Comparison of ENCODE assay signal across 8 mouse cellular contexts in genomic region chr7:68264028-68264453, GRCm38 (mm10). TPM values are rescaled to one million over a fixed set of nuclear protein-coding genes. Genes with fewer than 3 reads are reported as not detected.
DNase-seq lines count a peak whose midpoint lies in the region; ATAC-seq lines count a peak whose summit lies in the region.

Gene Pgpep1l, minus strand, starts transcription at chr7:68264233.

- peak within 1 kb of the TSS; percentile 69 for H3K4me2 ChIP-seq in embryonic facial prominence, embryonic 15.5 days (replicated peaks)
- H3K4me2 ChIP-seq in heart, embryonic 14.5 days (ENCODE audit: low read length) = peak within 1 kb of the TSS; percentile 67
- H3K4me2 ChIP-seq in kidney, embryonic 16.5 days (replicated peaks; ENCODE audit: low read depth, low read length) = peak within 1 kb of the TSS; percentile 77
- peak within 1 kb of the TSS; percentile 55 for H3K4me2 ChIP-seq in lung, embryonic 16.5 days (ENCODE audit: low read depth, low read length)

- H3K27me3 ChIP-seq in embryonic facial prominence, embryonic 15.5 days = no peaks in the 10 kb centered on the region; the same call in 1 of the 2 replicates
- H3K27me3 ChIP-seq in heart, embryonic 14.5 days (ENCODE audit: control insufficient read depth, insufficient read depth, low read length) = no peaks in the 10 kb centered on the region
- H3K27me3 ChIP-seq in kidney, embryonic 16.5 days (ENCODE audit: insufficient read depth, low read length) = 0 out of 2 replicates have a peak, but pooled peaks cover 4% of the 10 kb centered on the region
- H3K27me3 ChIP-seq in lung, embryonic 16.5 days (ENCODE audit: control insufficient read depth, insufficient read depth, low read depth, low read length) = no peaks in the 10 kb centered on the region

- ATAC-seq in embryonic facial prominence, embryonic 15.5 days (ENCODE audit: insufficient number of reproducible peaks, low FRiP score, low TSS enrichment, low read depth) = peak; percentile 55; the same call in 1 of the 2 replicates
- ATAC-seq in heart, embryonic 14.5 days (ENCODE audit: insufficient number of reproducible peaks, insufficient read depth, low FRiP score, low read depth) = peak; percentile 52; the same call in 1 of the 2 replicates
- ATAC-seq in kidney, embryonic 16.5 days (ENCODE audit: low FRiP score, low TSS enrichment) = peak; percentile 62
- peak; percentile 59 for ATAC-seq in lung, embryonic 16.5 days (ENCODE audit: low read depth)
- ATAC-seq in megakaryocyte-erythroid progenitor cell, adult 5-6 weeks (replicated peaks; ENCODE audit: low FRiP score, low TSS enrichment, poor library complexity, severe bottlenecking) = no peak

- peaks cover 22% of the 10 kb centered on the region for H3K4me1 ChIP-seq in embryonic facial prominence, embryonic 15.5 days
- peaks cover 14 to 21% of the 10 kb centered on the region in 2 experiments for H3K4me1 ChIP-seq in heart, embryonic 14.5 days (ENCODE audit: control insufficient read depth in 2 of 2, insufficient read depth in 2 of 2, low read length in 2 of 2)
- peaks cover 44% of the 10 kb centered on the region for H3K4me1 ChIP-seq in kidney, embryonic 16.5 days (ENCODE audit: insufficient read depth, low read length)
- peaks cover 14% of the 10 kb centered on the region for H3K4me1 ChIP-seq in lung, embryonic 16.5 days (replicated peaks; ENCODE audit: control insufficient read depth, insufficient read depth, low read length)

- no peaks in the 10 kb centered on the region for H3K9me3 ChIP-seq in embryonic facial prominence, embryonic 15.5 days (replicated peaks)
- H3K9me3 ChIP-seq in heart, embryonic 14.5 days (ENCODE audit: control insufficient read depth, low read length) = 0 out of 2 replicates have a peak, but pooled peaks cover 6% of the 10 kb centered on the region
- H3K9me3 ChIP-seq in kidney, embryonic 16.5 days (ENCODE audit: low read length) = no peaks in the 10 kb centered on the region
- 0 out of 2 replicates have a peak, but pooled peaks cover 3% of the 10 kb centered on the region for H3K9me3 ChIP-seq in lung, embryonic 16.5 days (ENCODE audit: control insufficient read depth, low read length)

- H3K9ac ChIP-seq in embryonic facial prominence, embryonic 15.5 days = no peak within 1 kb of the TSS
- H3K9ac ChIP-seq in heart, embryonic 14.5 days (ENCODE audit: low read length) = peak within 1 kb of the TSS; percentile 55
- peak within 1 kb of the TSS; percentile 39 for H3K9ac ChIP-seq in kidney, embryonic 16.5 days (replicated peaks; ENCODE audit: low read length)
- H3K9ac ChIP-seq in lung, embryonic 16.5 days (ENCODE audit: low read length) = peak within 1 kb of the TSS; percentile 13

- H3K36me3 ChIP-seq in embryonic facial prominence, embryonic 15.5 days = no peaks in the 10 kb centered on the region
- H3K36me3 ChIP-seq in heart, embryonic 14.5 days (ENCODE audit: control insufficient read depth, insufficient read depth, low read length) = no peaks in the 10 kb centered on the region
- no peaks in the 10 kb centered on the region for H3K36me3 ChIP-seq in kidney, embryonic 16.5 days (ENCODE audit: insufficient read depth, low read length)
- H3K36me3 ChIP-seq in lung, embryonic 16.5 days (ENCODE audit: control insufficient read depth, insufficient read depth, low read length) = no peaks in the 10 kb centered on the region

- H3K4me3 ChIP-seq in embryonic facial prominence, embryonic 15.5 days (replicated peaks) = peak within 1 kb of the TSS; percentile 34
- H3K4me3 ChIP-seq in heart, embryonic 14.5 days (ENCODE audit: control insufficient read depth in 1 of 2, insufficient read depth in 1 of 2, low read depth in 1 of 2, low read length in 2 of 2) = peak within 1 kb of the TSS; percentile 41 to 45
- peak within 1 kb of the TSS; percentile 45 for H3K4me3 ChIP-seq in kidney, embryonic 16.5 days (ENCODE audit: low read length)
- H3K4me3 ChIP-seq in lung, embryonic 16.5 days (ENCODE audit: low read length) = peak within 1 kb of the TSS; percentile 38

- 5% methylated on average over 25 of the region's 25 CpGs for WGBS in embryonic facial prominence, embryonic 15.5 days
- 3% methylated on average over 25 of the region's 25 CpGs for WGBS in heart, embryonic 14.5 days
- WGBS in kidney, embryonic 16.5 days = 5% methylated on average over 25 of the region's 25 CpGs
- WGBS in lung, embryonic 16.5 days = 5% methylated on average over 25 of the region's 25 CpGs

- peak; percentile 11 for DNase-seq in urinary bladder, postnatal 25 days (ENCODE audit: low spot score)
- DNase-seq in urinary bladder, adult 2 months (ENCODE audit: low spot score) = no peak
- peak; percentile 71 for DNase-seq in retina, postnatal 1 day

- H3K27ac ChIP-seq in embryonic facial prominence, embryonic 15.5 days (replicated peaks) = peak within 1 kb of the TSS; percentile 58; the same call in 1 of the 2 replicates
- H3K27ac ChIP-seq in heart, embryonic 14.5 days (replicated peaks in 1 of 2; ENCODE audit: control insufficient read depth in 1 of 2, insufficient read depth in 1 of 2, low read depth in 2 of 2, low read length in 2 of 2) = peak within 1 kb of the TSS in 1 of 2 experiments; percentile 20; a peak in 1 of 4 replicates
- H3K27ac ChIP-seq in kidney, embryonic 16.5 days (ENCODE audit: low read length) = peak within 1 kb of the TSS; percentile 40
- no peak within 1 kb of the TSS for H3K27ac ChIP-seq in lung, embryonic 16.5 days (ENCODE audit: low read length)

RNA-seq across cellular contexts. Expression of gene Pgpep1l, which starts in this region (rescaled TPM):
- 2.2 and 2.6 TPM in 2 replicates for polyA plus RNA-seq in urinary bladder, adult 2 months (2012; rRNA removed)
- not detected in 2 replicates for polyA plus RNA-seq in embryonic facial prominence, embryonic 15.5 days (2015; fragmentation: Nextera tagmentation; extraction: Ambion mirVana)
- 0.42 TPM in 2 replicates for polyA plus RNA-seq in heart, embryonic 14.5 days (2014; fragmentation: Nextera tagmentation; extraction: Ambion mirVana)
- polyA plus RNA-seq in kidney, embryonic 16.5 days (2015; fragmentation: Nextera tagmentation; extraction: Ambion mirVana) = not detected in 2 replicates
- polyA plus RNA-seq in lung, embryonic 16.5 days (2015; fragmentation: Nextera tagmentation; extraction: Ambion mirVana) = not detected in 2 replicates
- total RNA-seq in megakaryocyte-erythroid progenitor cell, adult 5-6 weeks (2014; fragmentation: Nextera tagmentation) = not detected in 2 replicates
- total RNA-seq in megakaryocyte-erythroid progenitor cell, adult 5-6 weeks (2017) = not detected in 2 replicates

Comparison
In these comparisons a context has a peak if more than half of its experiments do, and no peak if none do; other contexts are left out.
1. Peak in ATAC-seq, H3K4me3 ChIP-seq, H3K27ac ChIP-seq and H3K4me2 ChIP-seq in embryonic facial prominence, embryonic 15.5 days; RNA of the gene not detected or under 1 TPM.
2. Peak in ATAC-seq, H3K4me3 ChIP-seq, H3K9ac ChIP-seq and H3K4me2 ChIP-seq in heart, embryonic 14.5 days; RNA of the gene not detected or under 1 TPM.
3. Peak in ATAC-seq, H3K4me3 ChIP-seq, H3K27ac ChIP-seq, H3K9ac ChIP-seq and H3K4me2 ChIP-seq in kidney, embryonic 16.5 days; RNA of the gene not detected or under 1 TPM.
4. Peak in ATAC-seq, H3K4me3 ChIP-seq, H3K9ac ChIP-seq and H3K4me2 ChIP-seq in lung, embryonic 16.5 days; RNA of the gene not detected or under 1 TPM.